In the genomic region with DNA sequence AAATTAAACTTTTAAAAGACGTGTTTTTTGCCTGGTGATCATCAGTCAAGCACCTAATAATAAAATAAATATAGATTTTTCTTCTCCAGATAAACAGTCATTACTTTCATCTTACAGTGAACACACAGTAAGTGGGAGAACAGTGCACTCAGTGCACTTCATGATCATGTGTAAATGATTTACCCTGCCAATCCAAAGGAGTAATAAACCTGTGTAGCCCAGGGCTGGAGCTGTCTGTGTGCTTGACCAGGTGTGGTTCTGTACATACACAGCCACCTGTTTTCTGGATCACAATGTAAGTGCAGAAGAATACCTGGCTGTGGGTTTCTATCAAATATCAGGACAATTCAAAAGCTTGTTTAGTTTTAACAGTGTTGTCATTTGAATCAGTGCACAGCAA, we compare ENCODE assay signal across 14 mouse cellular contexts.
"Had no signal": no experiment of that assay in that cellular context is flagged by ENCODE, and none has a peak within 500 bp of the region (broad histone marks: within the 10 kb centered on the region; RNA-seq: fewer than 3 reads in every experiment).

No protein-coding gene starts in this region.

- H3K4me3 ChIP-seq: limb, embryonic 15.5 days; liver, embryonic 12.5 days; midbrain, embryonic 10.5 days; myocyte; neural tube, embryonic 15.5 days had no signal

- DNase-seq: kidney, adult 11 months; lung, embryonic 14.5 days; lung, postnatal 10 days; lung, postnatal 4 days; midbrain, embryonic 14.5 days; right cerebral cortex, adult 18-20 months; right cerebral cortex, postnatal 25 days; thymus, postnatal 36 days had no signal

- H3K36me3 ChIP-seq: limb, embryonic 15.5 days; liver, embryonic 12.5 days; midbrain, embryonic 10.5 days; neural tube, embryonic 15.5 days had no signal

- H3K27ac ChIP-seq: hindbrain, postnatal 0 days; limb, embryonic 15.5 days; liver, embryonic 12.5 days; midbrain, embryonic 10.5 days; neural tube, embryonic 15.5 days had no signal

- H3K27me3 ChIP-seq: limb, embryonic 15.5 days; liver, embryonic 12.5 days; neural tube, embryonic 15.5 days had no signal

- H3K4me2 ChIP-seq: limb, embryonic 15.5 days; liver, embryonic 12.5 days; lung, embryonic 14.5 days; neural tube, embryonic 15.5 days had no signal

- H3K9ac ChIP-seq: limb, embryonic 15.5 days; liver, embryonic 12.5 days; lung, embryonic 14.5 days; neural tube, embryonic 15.5 days had no signal

- H3K4me1 ChIP-seq: limb, embryonic 15.5 days; liver, embryonic 12.5 days; midbrain, embryonic 10.5 days; neural tube, embryonic 15.5 days had no signal

- H3K9me3 ChIP-seq: limb, embryonic 15.5 days; liver, embryonic 12.5 days; midbrain, embryonic 10.5 days; neural tube, embryonic 15.5 days had no signal

- ATAC-seq: hindbrain, postnatal 0 days; liver, embryonic 12.5 days had no signal
